Comparison of ENCODE assay signal across 21 mouse cellular contexts in the genomic region with DNA sequence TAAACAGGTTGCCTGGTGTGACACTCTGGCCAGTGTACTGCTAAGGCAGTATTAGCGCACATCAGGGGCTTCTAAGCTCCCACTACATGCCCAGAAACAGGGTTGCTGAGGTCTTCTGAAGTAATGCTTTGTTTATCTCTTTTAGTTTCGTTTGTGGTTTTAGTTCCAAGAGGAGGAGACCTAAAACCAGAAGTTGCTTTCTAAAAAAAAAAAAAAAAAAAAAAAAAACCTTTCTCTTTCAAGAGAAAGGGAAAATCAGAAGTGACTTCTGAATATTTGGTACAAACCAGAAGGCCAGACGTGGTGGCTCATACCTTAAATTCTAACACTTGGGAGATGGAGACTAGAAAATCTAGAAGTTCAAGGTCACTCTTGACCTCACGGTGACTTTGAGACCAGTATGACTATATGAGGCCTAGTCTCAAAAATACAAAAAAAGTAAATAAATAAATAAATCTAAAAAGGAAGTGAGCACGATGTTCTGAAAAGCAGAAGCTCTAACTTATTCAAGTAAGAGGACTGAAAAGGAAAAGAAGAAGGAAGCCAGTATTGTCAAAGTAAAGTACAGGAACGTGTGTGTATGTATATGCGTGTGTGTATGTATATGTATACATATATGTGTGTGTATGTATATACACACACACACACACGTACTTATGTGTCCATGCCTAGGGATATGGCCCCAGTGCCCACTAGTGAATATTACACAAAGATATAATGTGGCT. TPM values are rescaled to one million over a fixed set of nuclear protein-coding genes. Genes with fewer than 3 reads are reported as not detected.
A peak's percentile ranks its signal among the peaks of the same experiment; 100 is the strongest.
DNase-seq lines count a peak whose midpoint lies in the region; ATAC-seq lines count a peak whose summit lies in the region.
"Had no signal": no experiment of that assay in that cellular context is flagged by ENCODE, and none has a peak within 500 bp of the region (broad histone marks: within the 10 kb centered on the region; RNA-seq: fewer than 3 reads in every experiment).

No protein-coding gene starts in this region.

- H3K4me2 ChIP-seq in liver, embryonic 15.5 days: no peak overlapping the region
- no peak overlapping the region for H3K4me2 ChIP-seq in liver, embryonic 11.5 days
- H3K4me2 ChIP-seq: embryonic facial prominence, embryonic 12.5 days; heart, embryonic 15.5 days; midbrain, embryonic 11.5 days had no signal

- intact Hi-C loops in left cerebral cortex, postnatal 36 days (cut with DNase I): no loop called here

- no peaks in the 10 kb centered on the region for H3K27me3 ChIP-seq in liver, embryonic 15.5 days
- no peaks in the 10 kb centered on the region for H3K27me3 ChIP-seq in liver, embryonic 11.5 days (replicated peaks; ENCODE audit: control insufficient read depth, insufficient read depth, low read length)
- peaks cover 6% of the 10 kb centered on the region for H3K27me3 ChIP-seq in megakaryocyte, embryonic 14.5 days (replicated peaks)
- H3K27me3 ChIP-seq: embryonic facial prominence, embryonic 12.5 days; heart, embryonic 15.5 days had no signal

- 0 out of 2 replicates have a peak overlapping the region, but pooled peaks have one; percentile 38 for H3K27ac ChIP-seq in liver, embryonic 15.5 days (replicated peaks)
- no peak overlapping the region for H3K27ac ChIP-seq in liver, embryonic 11.5 days (ENCODE audit: low read depth, low read length)
- peak overlapping the region; percentile 50 for H3K27ac ChIP-seq in brown adipose tissue, adult 24 weeks (replicated peaks; ENCODE audit: low read depth, low read length)
- H3K27ac ChIP-seq: embryonic facial prominence, embryonic 12.5 days; gastrocnemius, adult 2 months; heart, embryonic 15.5 days had no signal

- WGBS in liver, embryonic 15.5 days (ENCODE audit: insufficient replicate concordance): 23% methylated on average over 8 of the region's 8 CpGs
- WGBS in liver, embryonic 11.5 days: 60% methylated on average over 8 of the region's 8 CpGs

- no peak overlapping the region for H3K4me3 ChIP-seq in liver, embryonic 15.5 days (replicated peaks)
- no peak overlapping the region for H3K4me3 ChIP-seq in liver, embryonic 11.5 days (ENCODE audit: low read depth, low read length)
- peak overlapping the region; percentile 20; the same call in 1 of the 2 replicates for H3K4me3 ChIP-seq in brown adipose tissue, adult 24 weeks (ENCODE audit: insufficient read depth, low read depth, low read length)
- H3K4me3 ChIP-seq in megakaryocyte, embryonic 14.5 days (replicated peaks): peak overlapping the region; percentile 18
- H3K4me3 ChIP-seq: embryonic facial prominence, embryonic 12.5 days; gastrocnemius, adult 2 months; heart, embryonic 15.5 days had no signal

- H3K9ac ChIP-seq in liver, embryonic 15.5 days: no peak overlapping the region
- H3K9ac ChIP-seq in liver, embryonic 11.5 days (ENCODE audit: low read depth, low read length): no peak overlapping the region
- H3K9ac ChIP-seq: embryonic facial prominence, embryonic 12.5 days; forebrain, postnatal 0 days; heart, embryonic 15.5 days had no signal

- H3K36me3 ChIP-seq in liver, embryonic 15.5 days (replicated peaks): no peaks in the 10 kb centered on the region
- H3K36me3 ChIP-seq in liver, embryonic 11.5 days (ENCODE audit: control insufficient read depth, insufficient read depth, low read length): no peaks in the 10 kb centered on the region
- no peaks in the 10 kb centered on the region for H3K36me3 ChIP-seq in megakaryocyte, embryonic 14.5 days (replicated peaks; ENCODE audit: low read length)
- H3K36me3 ChIP-seq: embryonic facial prominence, embryonic 12.5 days; heart, embryonic 15.5 days had no signal

- H3K9me3 ChIP-seq in liver, embryonic 15.5 days (replicated peaks): no peaks in the 10 kb centered on the region
- H3K9me3 ChIP-seq in liver, embryonic 11.5 days (ENCODE audit: control insufficient read depth, low read length): no peaks in the 10 kb centered on the region
- peaks cover 5% of the 10 kb centered on the region for H3K9me3 ChIP-seq in megakaryocyte, embryonic 14.5 days
- H3K9me3 ChIP-seq: embryonic facial prominence, embryonic 12.5 days; heart, embryonic 15.5 days had no signal

- no peak for ATAC-seq in liver, embryonic 15.5 days (ENCODE audit: insufficient read depth)
- no peak for ATAC-seq in liver, embryonic 11.5 days (replicated peaks; ENCODE audit: low FRiP score)
- no peak for ATAC-seq in activated CD4-positive, CD25-positive, alpha-beta regulatory T cell, adult 4 months
- ATAC-seq: forebrain, postnatal 0 days; inflammation-experienced regulatory T-cells, adult 6 months had no signal

- peaks cover 3% of the 10 kb centered on the region; the same call in 1 of the 2 replicates for H3K4me1 ChIP-seq in liver, embryonic 15.5 days (replicated peaks)
- no peaks in the 10 kb centered on the region for H3K4me1 ChIP-seq in liver, embryonic 11.5 days (replicated peaks; ENCODE audit: control insufficient read depth, insufficient read depth, low read length)
- H3K4me1 ChIP-seq in brown adipose tissue, adult 24 weeks (ENCODE audit: control insufficient read depth, insufficient read depth, insufficient read length, low read length): no peaks in the 10 kb centered on the region
- H3K4me1 ChIP-seq in megakaryocyte, embryonic 14.5 days: peaks cover 6% of the 10 kb centered on the region
- H3K4me1 ChIP-seq: embryonic facial prominence, embryonic 12.5 days; heart, embryonic 15.5 days had no signal

- no peak for DNase-seq in liver, embryonic 11.5 days (ENCODE audit: low spot score)
- no peak for DNase-seq in left cerebral cortex, postnatal 36 days (ENCODE audit: low spot score in 2 of 2)
- DNase-seq in right cerebral cortex, postnatal 14 days: no peak
- DNase-seq: cerebellum, adult 18-20 months; forebrain, postnatal 0 days; gastrocnemius, adult 2 months; heart, adult 18-20 months; kidney, adult 9 months; kidney, postnatal 4 days; lung, postnatal 14 days; spleen, adult 18-20 months; thymus, postnatal 14 days had no signal

RNA-seq across cellular contexts. Expression of a gene that starts 3.0 kb away (rescaled TPM):
- polyA plus RNA-seq in liver, embryonic 15.5 days (2015; fragmentation: Nextera tagmentation; extraction: Ambion mirVana): 15.6 TPM in 2 replicates
- 8.3 and 9.4 TPM in 2 replicates for polyA plus RNA-seq in liver, embryonic 11.5 days (2014; fragmentation: Nextera tagmentation; extraction: Ambion mirVana)
- 8.7 and 12.4 TPM in 2 replicates for polyA plus RNA-seq in brown adipose tissue, adult 24 weeks (2012; ENCODE audit: insufficient read depth, insufficient read length, missing spikeins)
- not detected in 2 replicates for polyA plus RNA-seq in megakaryocyte, embryonic 14.5 days (2012; ENCODE audit: insufficient read depth, low replicate concordance)
- 1 to 10 TPM; 9.0 to 9.1 TPM for total RNA-seq in left cerebral cortex, postnatal 36 days (2021)
- 1 to 10 TPM; 3.5 to 6.3 TPM for polyA plus RNA-seq in activated CD4-positive, CD25-positive, alpha-beta regulatory T cell, adult 4 months (2017; shearing (Covaris generic))
- polyA plus RNA-seq: C2C12 had no signal

Comparison
In these comparisons a context has a peak if more than half of its experiments do, and no peak if none do; other contexts are left out.
1. H3K4me3 ChIP-seq: peak in brown adipose tissue, adult 24 weeks (single experiment) and megakaryocyte, embryonic 14.5 days (single experiment); none in liver, embryonic 15.5 days (single experiment) and liver, embryonic 11.5 days (single experiment).